Mouse (Mus musculus): ENCODE data around the gene Kcnk7. TPM values are rescaled to one million over a fixed set of nuclear protein-coding genes. Genes with fewer than 3 reads are reported as not detected.
"Not testable (repeated sequence)": the region's sequence is repeated elsewhere in the genome, so short reads cannot be mapped to it uniquely, and the experiment has no call there.

Gene Kcnk7
- not detected in 2 replicates for total RNA-seq (2015)
- total RNA-seq (2017) = not detected in 2 replicates

DNA sequence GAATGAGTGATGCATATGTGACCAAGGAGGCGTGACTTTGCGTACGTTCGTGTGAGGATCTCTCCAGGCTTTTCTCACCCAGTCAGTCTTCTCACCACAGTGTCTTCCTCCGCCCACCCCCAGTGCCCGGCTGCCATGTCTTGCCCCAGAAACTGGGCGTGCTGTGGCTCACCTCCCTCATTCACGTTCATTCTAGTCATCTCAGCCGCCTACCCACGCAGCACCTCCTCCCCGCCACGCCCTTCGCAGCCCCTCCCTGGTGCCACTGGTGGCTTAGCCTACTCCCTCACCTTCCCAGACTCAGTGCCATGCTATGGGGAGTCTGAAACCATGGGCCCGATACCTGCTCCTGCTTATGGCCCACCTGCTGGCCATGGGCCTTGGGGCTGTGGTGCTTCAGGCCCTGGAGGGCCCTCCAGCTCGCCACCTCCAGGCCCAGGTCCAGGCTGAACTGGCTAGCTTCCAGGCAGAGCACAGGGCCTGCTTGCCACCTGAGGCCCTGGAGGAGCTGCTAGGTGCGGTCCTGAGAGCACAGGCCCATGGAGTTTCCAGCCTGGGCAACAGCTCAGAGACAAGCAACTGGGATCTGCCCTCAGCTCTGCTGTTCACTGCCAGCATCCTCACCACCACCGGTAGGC, at the start of gene Kcnk7:
Kcnk7 (plus strand) TSS at position 205 of the 638 bp plus-strand sequence.
- peak; percentile 22; the same call in 1 of the 2 replicates for ATAC-seq (ENCODE audit: poor library complexity, severe bottlenecking)

- ATAC-seq (ENCODE audit: poor library complexity, severe bottlenecking) = no peak
These were observed 49.4 kb upstream of the Kcnk7 start for GRCm38 (mm10) chr19:5654720-5655298.

DNA sequence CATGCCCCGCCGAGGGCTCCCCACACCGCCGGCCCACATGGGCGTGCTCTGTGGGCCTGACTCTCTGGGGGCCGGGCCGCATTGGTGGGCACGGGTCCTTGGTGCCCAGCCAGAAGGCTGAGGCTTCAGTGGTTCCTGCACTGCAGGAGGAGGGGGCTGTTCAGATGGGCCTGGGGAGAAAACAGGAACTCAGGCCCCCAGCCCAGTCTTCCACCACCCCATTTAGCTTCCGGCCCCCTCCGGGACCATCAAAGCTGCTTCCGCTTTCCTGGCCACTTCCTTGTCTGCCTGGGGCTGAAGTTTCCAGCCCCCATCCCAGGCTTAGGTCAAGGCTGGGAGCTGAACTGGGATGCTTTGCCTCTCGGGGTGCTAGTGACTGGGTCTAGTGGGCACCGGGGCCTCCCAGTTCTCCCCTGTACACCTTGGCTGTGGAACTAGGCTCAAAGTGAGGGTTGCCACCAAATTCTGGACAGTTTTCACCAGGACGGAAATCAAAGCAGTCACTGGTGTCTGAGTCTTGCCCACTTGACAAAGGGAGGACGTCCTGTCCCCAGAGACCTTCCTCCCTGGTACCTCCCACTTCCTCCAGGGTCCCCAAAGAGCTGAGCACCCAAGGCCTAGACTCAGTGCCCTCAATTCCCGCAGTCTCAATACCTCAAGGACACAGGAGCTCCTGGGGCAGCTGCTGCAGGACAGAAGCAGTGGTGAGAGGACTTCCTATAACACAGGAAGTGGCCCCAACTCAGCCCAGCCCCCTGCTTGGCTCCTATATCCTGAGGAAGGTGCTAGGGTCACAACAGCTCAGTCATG, 43.0 kb upstream of the Kcnk7 start:
- ATAC-seq (ENCODE audit: poor library complexity, severe bottlenecking) = peak; percentile 70

- ATAC-seq (ENCODE audit: poor library complexity, severe bottlenecking) = no peak
These were observed 41.9 kb upstream of the Kcnk7 start for GRCm38 (mm10) chr19:5662310-5662709.

DNA sequence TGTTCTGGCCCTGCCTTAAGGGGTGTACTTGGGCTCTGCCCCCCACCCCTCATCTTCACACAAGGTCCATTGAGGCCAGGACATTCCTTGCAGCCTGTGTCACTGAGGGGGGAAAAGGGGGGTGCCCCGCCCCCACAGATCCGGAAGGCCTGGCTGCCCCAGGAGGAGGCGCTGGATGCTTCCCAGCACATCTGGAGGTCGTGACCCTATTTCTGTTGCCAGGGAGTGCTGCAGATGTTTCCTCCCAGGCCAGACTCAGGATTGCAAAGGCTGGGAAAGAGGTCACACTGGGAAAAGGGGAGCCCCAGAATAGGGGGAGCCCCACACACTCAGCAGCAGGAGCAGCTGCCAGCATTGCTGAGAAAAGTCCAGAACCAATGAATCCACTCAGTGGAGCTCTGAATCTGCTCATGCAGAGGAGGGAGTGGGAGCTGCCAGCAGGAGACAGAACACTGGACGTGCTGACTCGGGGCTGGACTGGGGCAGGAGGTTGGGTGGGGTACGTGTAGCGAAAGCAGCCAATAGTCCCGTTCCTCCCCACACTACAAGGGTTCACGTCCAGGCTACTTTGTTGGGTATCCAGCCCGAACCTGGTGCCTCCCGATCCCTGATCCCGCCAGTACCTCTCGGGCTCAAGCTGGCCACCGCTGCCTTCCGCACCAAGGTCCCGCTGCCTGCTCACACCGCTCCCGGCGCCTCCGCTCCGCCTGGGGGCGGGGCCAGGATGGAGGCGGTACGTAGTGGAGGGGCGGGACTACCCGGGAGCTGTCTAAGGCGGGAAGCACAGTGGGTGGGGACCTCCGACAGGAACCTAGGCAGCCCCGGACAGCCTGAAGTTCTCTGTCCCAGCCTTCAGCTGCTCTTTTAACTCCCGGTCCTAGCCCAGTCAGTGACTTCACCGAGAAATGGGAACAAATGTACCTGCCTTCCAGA, 40.9 kb upstream of the Kcnk7 start, which contains the start of gene Sipa1:
Sipa1 (minus strand) TSS at position 727 of the 933 bp plus-strand sequence.
- ATAC-seq (ENCODE audit: poor library complexity, severe bottlenecking) = peak; percentile 86

DNA sequence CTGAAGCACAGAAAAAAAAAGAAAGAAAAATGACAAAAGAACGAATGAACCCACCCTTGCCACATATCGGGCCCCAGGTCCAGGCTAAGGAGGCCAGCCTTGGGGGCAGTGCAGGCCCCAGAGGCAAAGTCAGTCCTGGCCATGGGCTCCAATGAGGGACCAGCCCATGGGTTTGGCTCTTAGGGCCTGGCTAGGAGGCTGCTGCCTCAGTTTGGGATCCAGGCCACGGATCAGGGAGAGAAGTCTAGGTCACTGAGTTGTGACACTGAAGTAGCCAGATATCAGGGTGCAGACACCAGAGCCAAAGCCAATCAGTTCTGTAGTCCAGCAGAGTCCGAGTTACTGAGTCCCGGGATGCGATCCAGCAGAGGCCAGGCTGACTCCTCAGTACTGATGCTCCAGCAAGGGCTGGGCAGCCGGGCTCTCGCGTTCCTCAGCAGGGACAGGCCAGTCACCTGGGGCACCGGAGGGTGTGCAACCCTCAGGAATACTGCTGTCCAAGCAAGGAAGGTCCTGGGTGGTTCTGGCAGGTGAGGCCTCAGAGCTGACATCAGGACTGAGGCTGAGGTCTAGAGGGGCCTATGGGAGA, 39.4 kb upstream of the Kcnk7 start:
- ATAC-seq (ENCODE audit: poor library complexity, severe bottlenecking) = no peak

DNA sequence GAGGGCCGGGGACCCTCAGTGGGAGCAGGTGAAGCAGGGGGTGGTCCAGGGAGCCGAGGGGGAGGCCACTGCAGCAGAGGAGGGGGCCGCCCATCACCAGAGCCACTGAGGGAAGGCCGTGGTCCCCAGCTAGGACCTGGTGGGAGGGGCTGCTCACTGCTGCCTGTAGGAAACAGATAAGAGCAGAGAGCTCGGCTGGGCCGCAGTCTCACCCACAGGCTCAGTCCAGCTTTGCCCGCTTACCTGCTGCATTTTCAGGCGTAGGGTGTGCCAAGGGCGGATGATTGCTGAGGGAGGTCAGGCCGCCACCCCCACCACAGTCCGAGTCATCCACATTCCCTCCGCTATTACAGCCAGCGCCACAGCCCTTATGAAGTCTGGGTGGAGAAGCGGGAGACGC, 38.7 kb upstream of the Kcnk7 start:
- ATAC-seq (ENCODE audit: poor library complexity, severe bottlenecking) = no peak

DNA sequence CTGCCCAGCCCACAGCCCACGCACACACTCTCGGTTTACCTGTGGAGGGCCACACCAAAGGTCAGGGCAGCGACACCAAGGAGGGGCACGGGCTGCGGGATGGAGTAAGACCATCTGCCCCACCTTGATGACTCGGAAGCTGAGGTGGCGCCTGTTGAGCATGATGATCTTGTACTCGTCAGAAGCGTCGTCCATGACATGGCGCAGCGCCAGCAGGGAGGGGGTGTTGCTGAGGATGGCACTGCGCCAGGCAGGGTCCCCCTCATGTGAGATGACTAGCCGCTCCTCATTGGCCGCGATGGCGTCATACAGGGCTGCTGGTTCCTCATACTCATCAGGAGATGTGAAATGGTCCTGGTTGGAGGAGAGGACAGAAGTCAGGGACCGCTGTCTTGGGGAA, 37.8 kb upstream of the Kcnk7 start:
- ATAC-seq (ENCODE audit: poor library complexity, severe bottlenecking) = no peak

GRCm38 (mm10) chr19:5668372-5668771, 35.8 kb upstream of the Kcnk7 start:
- no peak for ATAC-seq (ENCODE audit: poor library complexity, severe bottlenecking)

GRCm38 (mm10) chr19:5680432-5680831, 23.7 kb upstream of the Kcnk7 start:
- no peak for ATAC-seq (ENCODE audit: poor library complexity, severe bottlenecking)

GRCm38 (mm10) chr19:5684236-5684635, 19.9 kb upstream of the Kcnk7 start:
- ATAC-seq (ENCODE audit: poor library complexity, severe bottlenecking) = no peak

DNA sequence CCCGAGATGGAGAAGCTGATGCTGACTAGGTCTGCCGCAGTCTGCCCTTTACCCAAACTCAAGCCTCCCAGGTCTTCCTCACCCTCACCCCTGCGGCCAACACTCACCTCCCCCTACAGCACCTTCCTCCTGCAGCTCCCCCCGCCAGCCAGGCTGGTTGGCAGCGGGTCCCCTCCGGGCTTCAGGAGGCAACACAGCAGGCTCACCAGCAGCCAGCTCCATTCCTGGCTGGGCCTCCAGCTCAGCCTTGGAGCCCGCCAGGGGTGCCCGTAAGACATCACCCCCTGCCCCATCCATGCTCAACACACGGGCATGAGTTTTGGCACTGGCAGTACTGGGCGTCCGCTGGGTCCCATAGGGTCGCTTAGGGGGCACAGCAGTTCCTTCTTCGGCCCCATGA, 19.2 kb upstream of the Kcnk7 start:
- no peak for ATAC-seq (ENCODE audit: poor library complexity, severe bottlenecking)

GRCm38 (mm10) chr19:5685431-5685830, 18.7 kb upstream of the Kcnk7 start:
- ATAC-seq (ENCODE audit: poor library complexity, severe bottlenecking) = no peak

- ATAC-seq (ENCODE audit: poor library complexity, severe bottlenecking) = no peak
These were observed 18.3 kb upstream of the Kcnk7 start for GRCm38 (mm10) chr19:5685861-5686260.

DNA sequence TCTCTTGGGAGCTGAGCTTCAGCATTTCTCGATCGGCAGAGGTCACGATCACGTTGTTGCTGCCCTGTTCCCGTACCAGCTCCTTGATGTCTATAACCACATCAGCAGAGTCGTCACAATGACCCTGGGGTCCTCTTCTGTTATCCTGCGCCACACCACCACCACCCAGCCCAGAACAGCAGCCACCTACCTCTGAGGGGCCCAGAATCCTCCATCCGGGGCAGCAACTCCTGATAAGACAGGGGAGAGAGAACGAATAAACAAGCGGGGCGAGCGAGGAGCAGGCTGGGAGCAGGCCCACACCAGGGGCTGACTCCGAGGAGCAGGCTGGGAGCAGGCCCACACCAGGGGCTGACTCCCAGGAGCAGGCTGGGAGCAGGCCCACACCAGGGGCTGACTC, 17.7 kb upstream of the Kcnk7 start:
- ATAC-seq (ENCODE audit: poor library complexity, severe bottlenecking) = no peak

- ATAC-seq (ENCODE audit: poor library complexity, severe bottlenecking) = not testable (repeated sequence)
These were observed 17.2 kb upstream of the Kcnk7 start for GRCm38 (mm10) chr19:5686954-5687353.

DNA sequence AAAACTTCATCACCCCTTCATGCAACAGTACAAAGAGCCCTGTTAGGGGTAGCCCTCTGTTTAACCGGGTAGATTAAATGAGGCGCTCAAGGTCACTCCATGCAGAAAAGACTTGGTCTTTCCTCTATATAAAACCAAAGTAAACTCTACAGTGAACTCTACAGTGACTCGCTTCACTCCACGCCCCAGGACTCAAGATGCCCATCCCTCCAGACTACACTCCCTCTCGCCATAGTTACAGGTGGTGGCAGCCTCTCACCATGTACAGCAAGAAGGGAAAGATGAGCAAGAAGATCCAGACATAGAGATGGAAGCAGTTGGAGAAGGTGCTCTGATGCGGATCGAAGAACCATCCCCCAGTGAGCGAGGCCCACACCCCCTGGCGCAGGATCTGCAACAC, 16.4 kb upstream of the Kcnk7 start:
- no peak for ATAC-seq (ENCODE audit: poor library complexity, severe bottlenecking)

DNA sequence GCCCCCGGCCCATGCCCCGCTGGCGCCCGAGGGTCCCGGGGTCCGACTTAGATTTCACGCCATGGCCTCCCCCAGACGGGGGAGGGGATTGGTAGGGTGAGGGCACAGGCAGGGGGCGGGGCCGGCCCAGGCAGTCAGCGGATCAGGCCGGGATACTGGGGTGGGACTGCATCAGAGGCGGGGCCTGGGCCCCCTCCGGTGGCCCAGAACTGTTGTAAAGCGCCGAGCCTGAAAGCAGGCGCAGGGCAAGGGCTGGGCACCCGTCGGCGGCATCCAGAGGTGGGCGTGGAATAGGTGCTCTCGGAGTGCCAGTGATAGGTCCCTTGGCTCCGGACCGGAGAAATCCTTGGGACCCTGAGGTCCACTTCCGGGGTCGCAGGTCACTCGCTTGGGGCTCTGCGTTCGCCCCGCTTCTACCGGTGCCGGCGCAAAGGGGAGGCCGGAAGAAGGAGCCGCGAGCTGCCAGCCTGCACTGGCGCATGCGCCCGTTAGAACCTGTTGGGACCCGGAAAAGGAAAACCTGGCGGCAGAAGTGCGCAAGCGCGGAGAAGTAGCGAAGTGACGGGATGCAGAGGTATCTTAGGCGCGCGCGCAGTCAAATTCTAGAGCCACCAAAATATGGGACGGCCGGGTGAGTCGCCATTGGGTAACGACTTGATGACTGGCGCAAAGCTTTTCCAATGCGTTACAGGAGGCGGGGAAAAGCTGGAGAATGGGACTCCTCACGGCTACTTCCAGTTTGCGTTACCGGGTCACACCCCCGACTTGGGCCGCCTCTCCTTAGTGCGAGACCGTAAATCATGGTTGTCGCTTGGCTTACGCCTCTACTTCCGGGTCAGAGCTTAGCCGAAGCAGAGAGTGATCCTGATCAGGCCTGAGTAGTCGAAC, 15.7 kb upstream of the Kcnk7 start, which contains the start of the genes Map3k11 and Pcnx3:
Map3k11 (plus strand) TSS at position 543 of the 888 bp plus-strand sequence.
Pcnx3 (minus strand) TSS at position 709 of the 888 bp plus-strand sequence.
- ATAC-seq (ENCODE audit: poor library complexity, severe bottlenecking) = peak; percentile 71

- no peak for ATAC-seq (ENCODE audit: poor library complexity, severe bottlenecking)
These were observed 15.1 kb upstream of the Kcnk7 start for GRCm38 (mm10) chr19:5689088-5689428.

Data from megakaryocyte, adult 5-6 weeks (primary cell).